Mouse (Mus musculus) heart, adult 11 months (tissue): ENCODE results near the gene Nacc1.
"Not testable (repeated sequence)": the region's sequence is repeated elsewhere in the genome, so short reads cannot be mapped to it uniquely, and the experiment has no call there.

ENCODE experiments used
- DNase-seq: peaks from one replicate; pipeline ENCODE4 v3.0.0; 2022

Gene Nacc1

DNA sequence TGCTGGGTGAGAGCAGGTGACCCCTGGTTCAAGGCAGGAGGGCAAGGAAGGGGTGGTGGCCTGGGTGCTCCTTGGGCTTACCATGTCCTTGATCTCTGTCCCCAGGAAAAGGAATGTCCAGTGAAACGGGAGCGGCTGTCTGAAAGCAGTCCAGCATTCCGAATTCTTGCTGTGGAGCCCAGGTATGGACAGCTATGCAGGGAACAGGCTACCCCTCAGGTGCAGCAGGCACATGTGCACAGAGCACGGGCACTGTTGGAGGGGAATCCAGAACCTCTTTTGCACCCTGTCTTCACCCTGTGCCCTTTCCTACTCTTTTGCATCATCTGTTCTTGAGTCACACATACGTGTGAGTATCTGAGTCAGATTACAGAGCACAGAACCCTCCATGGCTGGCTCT lies 10.6 kb upstream of the Nacc1 start:
- DNase-seq = peak; percentile 92

DNA sequence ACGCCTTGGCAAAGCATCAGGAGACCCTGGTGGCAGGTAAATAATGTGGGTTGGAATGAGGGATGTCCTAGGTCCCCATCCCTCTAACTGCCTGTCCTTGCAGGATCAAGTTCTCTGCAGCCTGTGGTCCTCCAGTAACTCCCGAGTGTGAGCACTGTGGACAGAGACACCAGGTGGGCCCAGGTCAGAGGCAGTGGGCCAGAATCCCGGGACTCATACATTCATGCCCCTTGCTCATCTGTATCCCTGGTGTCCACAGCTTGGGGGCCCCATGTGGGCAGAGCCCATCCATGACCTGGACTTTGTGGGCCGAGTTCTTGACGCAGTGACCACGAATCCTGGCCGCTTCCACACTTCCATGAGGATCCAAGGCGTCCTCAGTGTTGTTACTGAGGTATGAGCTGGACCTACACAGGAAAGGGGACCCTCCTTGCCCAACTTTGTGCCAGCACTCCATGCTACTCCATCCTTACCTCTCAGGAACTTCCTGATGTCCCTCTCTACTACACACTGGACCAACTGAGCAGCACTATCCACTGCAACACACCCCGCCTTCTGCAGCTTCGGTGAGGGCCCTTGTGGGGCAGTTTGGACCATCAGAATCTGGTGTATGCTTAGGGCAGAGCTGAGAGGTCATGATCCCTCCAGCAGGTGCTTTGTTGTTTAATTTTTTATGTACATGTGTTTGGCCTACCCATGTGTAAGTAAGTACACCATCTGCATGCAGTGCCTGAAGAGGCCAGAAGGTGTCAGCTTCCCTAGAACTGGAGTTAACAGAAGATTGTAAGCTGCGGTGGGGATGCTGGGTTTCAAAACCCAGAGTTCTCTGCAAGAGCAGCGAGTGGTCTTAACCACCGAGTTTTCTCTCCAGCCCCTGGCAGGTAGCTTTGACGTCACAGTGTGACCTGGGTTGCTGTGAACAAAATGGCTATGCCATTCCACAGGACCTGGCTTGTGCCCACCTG lies 9.8 kb upstream of the Nacc1 start:
- peak; percentile 93 for DNase-seq

DNA sequence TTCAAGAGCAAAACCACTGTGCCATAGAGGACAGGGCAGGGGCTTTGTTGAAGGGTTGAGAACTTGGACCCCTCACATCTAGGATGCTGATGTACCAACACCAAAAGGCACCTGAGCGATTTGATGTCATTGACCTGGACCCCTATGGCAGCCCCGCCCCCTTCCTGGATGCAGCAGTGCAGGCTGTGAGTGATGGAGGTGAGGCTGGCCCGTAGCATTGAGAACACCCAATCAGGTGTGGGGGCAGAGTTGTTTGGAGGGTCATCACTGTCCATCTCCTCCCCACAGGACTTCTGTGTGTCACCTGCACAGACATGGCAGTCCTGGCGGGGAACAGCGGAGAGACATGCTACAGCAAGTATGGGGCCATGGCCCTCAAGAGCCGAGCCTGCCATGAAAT lies 7.5 kb upstream of the Nacc1 start:
- peak; percentile 93 for DNase-seq

DNA sequence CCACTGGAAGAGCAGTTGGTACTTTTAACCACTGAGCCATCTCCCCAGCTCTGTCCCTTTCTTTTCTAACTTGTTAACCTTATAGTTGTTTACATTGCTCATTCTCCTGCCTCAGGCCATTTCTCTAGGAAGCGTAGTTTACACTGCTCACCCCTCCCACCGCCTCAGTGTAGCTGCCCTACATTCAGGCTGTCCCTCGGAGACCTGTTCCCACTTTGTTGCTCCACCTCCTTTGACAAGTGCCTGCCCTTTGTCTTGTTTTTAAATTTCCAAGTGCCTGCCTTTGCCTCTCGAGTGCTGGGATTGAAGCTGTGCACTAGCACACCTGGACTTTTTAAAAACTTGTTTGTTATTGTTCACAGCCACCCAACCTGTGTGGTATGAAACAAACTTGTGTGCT lies 5.7 kb upstream of the Nacc1 start:
- peak; percentile 67 for DNase-seq

DNA sequence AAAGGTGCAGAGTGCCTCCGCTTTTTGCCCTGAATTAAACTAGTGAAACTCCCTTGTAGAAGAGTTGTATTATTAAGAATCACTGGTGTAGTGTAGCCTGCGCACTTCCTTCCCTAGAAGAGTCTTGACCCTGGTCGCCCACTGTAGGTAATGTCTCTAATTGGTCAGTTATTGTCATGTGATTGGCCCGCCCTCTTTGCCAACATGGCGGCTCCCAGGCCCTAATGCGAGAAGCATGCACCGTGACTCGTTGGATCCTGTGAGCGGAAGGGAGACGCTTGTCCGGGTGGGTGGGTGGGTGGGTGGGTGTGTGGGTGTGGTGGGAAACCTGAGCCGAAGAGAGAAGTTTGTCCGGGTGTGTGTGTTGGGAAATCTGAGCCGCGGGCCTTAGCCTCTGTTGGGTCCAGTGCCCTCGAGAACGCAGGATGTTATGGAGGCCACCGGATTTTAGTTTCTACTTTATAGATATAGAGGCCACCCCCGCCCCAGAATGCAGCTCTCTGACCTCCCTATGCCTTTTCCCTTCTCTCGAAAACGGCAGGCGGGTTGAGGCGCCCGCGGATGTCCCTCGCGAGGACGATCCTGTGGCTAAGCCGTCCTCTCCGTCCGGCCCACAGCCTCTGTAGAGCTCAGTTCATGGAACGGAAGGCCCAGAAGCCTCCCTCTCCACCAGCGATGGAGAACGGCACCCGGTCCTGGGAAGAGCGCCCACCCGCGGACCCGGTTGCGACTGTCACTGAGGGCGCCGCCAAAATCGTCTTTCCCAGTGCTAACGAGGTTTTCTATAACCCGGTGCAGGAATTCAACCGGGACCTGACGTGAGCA lies 1.6 kb upstream of the Nacc1 start:
- DNase-seq = peak; percentile 99

DNA sequence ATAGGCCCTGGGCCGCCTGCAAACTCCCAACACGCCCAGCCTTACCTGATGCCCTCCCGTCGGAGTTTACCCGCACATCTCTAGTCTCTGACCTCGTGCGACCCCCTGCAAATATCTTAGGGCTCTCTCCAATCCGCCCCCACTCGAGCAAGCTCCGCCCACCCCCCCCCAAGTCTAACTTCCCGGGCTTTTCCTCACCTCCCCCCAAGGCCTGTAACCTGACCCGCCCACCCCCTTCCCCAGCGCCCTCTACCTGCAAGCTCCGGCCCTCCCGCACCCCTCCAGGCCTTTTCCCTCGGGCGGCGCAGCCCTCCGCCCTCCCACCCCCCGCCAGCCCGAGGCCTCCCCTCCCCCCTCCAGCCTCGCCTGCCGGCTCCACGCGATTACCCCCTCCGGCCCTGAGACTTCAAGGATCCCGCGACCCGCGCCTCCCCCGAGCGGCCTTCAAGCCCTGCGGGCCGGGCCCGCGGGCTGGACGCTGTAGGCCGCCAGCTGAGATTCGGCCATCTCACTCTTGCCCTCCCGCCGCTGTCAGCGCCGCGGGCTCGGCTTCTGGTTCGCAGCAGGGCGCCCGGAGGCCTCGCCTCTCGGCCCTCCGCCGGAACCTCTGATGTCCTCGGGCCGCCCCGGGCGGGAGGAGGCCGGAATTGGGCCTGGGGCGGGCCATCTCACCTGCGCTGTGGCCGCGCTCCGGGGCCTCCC lies 508 bp downstream of the Nacc1 start:
- DNase-seq = peak; percentile 94

DNA sequence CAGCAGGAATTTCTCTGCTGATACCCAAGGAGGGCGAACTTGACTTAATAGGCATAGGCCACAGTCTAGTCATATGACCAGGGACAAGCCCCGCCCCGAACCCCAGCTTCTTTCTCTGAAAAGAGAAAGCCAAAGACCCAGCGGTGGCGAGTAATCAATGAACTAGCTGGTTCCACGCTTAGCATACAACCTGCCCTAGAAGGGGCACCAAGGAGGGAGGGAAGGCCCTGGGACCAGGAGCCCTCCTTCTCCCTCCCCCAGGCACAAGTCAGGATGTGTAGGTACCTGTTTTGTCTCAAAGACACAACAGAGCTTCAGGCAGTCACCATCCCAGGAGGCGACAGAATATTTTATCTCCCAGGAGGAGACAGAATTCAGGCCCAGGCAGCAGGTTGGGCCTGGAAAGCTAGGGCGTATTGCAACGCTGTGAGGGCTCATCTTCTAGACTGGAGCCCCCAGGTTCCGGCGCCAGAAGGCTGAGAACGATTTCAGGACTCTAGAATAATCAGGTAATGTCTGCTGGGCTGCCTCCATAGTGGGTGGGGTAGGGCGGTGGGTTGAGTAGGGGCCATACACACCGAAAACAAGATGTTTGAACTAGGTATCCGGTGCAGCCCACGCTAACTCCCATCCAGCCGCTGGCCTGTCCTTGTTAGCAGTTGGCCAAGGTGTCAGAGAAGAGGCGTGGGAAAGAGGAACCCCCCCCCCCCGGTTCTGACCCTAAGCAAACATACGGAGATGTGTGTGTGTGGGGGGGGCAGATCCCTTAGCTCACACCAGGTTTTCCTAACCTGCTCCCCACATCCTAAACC lies 1.3 kb downstream of the Nacc1 start, which contains the start of gene Trmt1:
Trmt1 (plus strand) TSS at position 117 of the 812 bp plus-strand sequence.
- peak; percentile 95 for DNase-seq

DNA sequence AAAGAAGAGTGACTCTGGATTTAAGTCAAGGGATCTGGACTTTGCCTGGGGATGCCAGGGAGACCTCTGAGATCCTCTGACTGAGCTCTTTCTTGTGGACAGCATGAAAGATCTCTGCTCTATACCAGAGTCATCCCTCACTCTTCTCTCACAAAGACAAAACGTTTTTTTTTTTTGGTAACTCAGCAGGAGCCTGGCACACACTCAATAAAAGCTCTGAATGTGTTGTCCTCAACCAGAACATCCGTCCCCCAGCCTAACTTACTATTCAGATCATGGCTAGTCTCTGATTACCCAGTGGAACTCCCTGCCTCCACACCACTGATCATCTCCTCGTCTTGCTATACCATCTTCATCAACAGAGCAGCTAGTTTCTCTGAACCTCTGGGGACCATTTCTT lies 3.1 kb downstream of the Nacc1 start:
- no peak for DNase-seq

DNA sequence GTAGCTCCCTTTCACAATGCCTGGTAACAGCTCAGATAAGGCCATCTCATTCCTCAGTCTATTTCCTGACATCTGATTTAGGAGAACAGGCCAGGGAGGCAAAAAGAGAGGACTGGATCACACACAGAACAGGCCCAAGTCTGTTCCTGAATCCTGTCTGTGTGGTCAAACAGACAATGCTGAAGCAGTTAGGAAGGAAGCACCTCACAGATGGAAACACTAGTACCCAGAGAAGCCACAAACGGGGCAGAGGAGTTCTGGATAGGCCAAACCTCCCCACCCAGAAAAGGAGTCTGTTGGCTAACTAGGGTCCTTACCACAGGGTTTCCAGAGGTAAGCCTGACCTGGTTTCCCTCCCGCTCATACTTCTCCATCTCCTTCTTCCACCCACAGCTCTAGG lies 5.4 kb downstream of the Nacc1 start:
- DNase-seq = peak; percentile 70

DNA sequence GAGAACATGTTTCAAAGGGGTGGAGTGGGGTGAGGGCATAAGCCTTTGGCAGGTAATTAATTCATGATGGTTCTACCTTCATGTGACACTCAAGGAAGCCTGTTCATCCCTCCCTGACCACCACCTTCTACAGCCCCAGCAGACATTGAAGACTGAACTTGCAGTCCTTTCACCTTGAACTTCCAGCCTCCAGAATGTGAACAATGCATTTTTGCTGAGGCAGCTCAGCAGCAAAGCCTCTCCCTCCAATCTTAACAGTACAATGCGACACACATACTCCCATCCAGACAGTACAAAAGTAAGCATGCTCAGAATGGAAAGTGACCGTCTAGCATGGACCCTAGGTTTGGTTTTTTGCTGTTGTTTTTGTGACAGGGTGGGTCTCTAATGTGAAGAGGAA lies 6.2 kb downstream of the Nacc1 start:
- DNase-seq = no peak

DNA sequence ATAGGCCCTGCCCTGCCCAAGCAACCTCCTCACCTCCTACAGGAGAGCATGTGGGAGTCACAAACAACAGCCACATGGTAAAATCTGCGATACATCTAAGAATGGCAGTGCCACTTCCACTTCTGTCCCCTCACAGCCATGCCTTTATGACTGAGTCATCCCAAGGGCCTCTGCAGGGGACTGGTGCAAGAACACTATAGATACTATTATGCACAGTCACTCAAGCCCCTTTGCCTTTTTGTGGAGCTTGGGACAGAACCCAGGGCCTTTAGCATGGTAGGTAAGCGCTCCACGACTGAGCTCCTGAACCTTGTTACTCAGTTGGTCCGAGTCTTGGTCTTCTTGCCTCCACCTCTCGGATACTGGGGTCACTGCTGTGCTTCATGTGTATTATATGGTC lies 10.4 kb downstream of the Nacc1 start:
- DNase-seq = peak; percentile 68

DNA sequence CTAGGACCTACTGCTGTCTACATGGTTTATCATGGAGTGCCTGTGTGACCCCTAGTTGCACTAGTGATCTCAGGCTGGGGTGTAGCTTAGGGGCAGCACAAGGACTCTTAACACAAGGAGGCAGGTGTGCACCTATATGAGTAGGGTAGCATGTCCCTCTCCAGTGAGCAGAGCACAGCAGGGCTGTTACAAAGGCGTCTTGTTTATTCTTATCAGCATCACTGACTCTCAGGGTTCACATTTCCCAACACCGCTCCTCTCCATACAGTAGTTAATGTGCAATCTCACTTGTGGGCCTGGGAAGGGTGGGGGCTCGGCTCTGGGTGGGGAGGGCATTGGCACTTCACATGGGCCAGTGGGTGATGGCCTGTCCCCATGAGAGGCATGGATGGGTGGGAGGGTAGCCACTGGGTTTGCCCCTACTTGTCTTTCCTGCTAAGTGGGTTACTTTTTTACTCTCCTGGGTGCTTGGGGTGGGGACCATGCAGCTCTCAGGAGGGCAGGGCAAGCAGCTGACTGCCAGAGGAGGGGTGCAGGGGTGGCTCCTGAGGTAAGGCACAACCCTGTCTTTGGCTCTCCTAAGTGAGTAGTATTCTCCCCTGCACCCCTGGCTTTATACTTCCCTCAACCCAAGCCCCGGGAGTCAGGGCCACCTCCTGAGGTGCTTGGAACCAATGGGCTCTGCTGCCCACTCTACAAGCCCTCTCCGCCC lies 17.2 kb downstream of the Nacc1 start:
- not testable (repeated sequence) for DNase-seq

DNA sequence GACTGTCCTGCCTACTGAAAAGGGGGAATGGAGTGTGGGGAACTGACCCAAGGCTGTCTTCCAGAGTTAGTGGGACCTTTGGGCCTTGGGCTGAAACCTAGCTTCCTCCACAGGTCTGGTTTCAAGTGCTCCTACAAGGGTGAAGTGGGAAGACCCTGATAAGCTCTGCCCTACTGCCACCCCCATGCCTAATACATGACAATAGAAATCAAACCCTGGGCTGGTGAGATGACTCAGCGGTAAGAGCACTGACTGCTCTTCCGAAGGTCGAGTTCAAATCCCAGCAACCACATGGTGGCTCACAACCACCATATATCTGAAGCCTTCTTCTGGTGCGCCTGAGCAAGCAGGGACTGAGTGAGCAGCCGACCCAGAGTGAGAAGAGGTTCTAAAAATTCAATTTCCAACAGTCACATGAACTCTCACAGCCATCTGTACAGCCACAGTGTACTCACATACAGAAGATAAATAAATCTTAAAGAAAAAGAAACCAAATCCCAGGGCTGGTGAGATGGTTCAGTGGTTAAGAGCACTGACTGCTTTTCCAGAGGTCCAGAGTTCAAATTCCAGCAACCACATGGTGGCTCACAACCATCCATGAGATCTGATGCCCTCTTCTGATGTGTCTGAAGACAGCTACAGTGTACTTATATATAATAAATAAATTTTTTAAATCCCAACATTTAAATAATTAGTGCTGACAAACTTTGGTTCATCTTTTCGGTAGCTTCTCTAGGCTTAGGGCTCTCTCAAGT lies 18.8 kb downstream of the Nacc1 start:
- DNase-seq = no peak

DNA sequence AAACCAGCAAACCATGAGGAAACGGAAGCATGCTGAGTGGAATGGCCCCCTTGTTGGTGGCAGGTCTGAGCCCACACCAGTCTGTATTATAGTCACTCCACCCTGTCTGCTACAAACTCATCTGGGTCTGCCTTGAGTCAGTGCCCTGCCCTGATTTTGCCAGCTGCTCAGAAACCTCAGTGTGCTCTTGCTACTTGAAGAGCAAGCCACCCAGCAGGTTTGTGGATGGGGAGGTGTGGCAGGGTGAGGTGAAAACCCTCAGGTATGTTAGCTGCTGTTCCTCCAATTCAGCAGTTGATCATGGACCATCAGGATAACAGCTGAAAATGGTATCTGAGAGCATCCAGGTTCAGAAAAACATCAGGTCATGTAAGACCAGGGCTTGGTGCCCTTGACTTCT lies 19.6 kb downstream of the Nacc1 start:
- no peak for DNase-seq

DNA sequence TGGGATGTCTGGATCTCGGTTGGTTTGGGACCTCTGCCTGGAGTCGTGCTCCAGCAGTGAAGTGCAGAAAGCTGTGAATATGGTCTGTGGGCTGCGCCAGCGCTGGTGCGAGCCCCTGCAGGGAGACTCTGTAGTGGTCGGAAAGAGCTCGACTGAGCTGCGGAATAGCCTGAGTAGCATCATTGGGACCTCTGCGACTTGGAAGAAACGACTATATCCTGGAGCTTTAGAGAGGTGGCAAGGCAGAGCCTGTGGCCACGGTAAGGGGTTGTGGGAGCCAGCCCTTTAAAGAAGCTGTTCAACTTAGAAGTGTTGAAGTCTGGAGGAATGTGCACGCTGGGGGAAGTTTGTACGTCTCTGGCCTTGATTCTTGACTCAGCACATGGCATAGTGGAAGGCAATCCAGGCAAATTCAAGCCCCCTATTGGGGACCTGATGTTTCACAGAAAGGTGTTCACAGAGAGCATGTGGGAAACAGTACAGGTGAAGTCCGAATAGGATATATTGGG lies 22.2 kb downstream of the Nacc1 start:
- DNase-seq = no peak

DNA sequence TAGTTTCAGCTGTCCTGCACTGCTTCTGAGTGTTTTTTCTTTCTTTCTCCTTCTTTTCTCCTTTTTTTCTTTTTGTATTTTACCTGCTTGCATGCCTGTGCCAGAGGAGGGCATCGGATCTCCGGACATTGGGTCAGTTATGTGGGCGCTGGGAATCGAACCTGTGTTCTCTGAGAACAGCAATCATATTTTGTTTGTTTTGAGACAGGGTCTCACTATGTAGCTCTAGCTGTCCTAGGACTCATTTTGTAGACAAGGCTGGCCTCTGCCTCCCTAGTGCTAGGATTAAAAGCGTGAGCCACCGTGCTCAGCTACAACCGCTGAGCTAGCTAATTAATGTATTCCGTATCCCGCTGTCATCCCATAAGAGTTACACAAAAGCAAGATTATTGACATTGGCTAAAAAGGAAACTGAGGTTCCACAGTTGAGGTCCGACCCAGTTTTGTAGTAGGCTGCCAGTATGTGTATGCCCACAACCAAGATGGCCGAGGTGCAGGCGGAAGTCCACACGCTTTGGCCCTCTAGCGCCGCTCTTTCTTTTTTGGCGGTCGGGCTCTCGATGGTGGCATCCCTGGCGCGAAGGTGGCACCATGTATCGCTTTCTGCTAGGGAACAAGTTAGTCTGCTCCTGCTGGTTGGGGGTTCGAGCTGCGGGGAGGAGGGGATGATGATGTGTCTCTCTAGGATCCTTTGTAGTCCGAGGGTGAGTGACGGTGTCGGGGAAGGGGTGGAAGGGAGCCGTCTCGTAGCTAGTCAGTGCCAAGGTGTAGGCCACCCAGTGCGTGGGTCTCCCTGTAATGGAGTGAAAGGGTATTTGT lies 22.9 kb downstream of the Nacc1 start:
- peak; percentile 99 for DNase-seq

DNA sequence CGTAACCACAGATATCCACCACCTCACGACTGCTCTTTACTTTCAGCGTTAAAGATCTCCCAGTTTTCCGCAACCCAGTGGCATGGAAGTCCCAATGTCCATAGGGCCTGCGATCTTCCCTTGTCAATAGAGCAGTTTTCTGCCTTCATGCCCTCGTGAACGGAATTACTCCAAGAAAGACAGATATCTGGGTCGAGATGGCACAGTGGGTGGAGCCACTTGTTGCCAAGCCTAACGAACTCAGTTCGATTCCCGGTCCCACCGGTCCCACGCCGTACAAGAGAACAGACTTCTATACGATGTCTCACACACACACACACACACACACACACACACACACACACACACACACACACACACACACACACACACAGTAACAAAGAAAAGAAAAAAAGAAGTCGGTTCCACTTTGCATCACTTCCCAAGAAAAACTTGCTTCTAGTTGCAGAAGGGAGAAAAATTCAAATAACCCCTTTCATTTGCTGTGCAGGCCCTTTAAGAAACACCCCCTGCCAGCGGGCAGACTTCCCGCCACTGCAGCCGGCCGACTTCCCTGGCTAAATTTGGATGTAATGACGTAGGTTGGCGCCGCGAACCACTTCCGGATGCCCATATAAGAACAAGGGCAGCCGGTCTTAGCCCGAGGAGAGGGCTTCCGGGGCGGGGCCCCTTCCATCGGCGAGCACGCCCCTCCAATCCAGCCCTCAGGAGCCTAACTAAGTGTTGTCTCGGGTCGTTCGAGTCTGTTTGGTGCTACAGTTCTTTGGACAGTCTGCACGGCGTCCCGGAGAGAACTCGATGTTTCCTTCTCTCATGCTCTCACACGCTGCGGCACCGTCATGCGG lies 24.0 kb downstream of the Nacc1 start:
- peak; percentile 100 for DNase-seq

DNA sequence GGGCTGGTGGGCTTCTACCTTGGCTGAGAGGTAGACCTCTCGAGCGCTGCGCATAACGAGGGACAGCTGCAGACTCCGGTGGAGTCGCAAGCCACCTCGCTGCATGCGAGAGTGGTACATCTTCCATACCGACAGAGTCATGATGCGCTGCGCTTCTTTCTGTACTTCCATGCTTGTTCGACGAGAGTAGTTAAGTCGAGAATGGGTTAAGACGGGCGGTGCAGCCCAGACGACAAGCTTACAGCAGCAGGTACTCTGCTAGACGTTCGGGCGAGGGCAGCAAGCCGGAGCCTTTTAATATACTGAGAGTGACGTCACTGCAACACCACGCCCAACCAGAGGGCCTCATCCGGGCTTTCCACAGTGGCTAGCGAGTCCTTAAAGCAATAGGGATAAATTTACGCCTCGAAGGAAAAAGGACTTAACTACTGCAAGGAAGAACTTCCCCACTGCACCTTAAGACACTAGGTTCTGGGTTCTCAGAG lies 25.0 kb downstream of the Nacc1 start, which contains the start of gene Ier2:
Ier2 (minus strand) TSS at position 272 of the 485 bp plus-strand sequence.
- DNase-seq = peak; percentile 100
